Mouse (Mus musculus) E14TG2a.4 (cell line): Measurements from ENCODE around the gene Pacrg.
A peak's percentile ranks its signal among the peaks of the same experiment; 100 is the strongest.

Source experiments
- H3K27me3 ChIP-seq: 2 replicates; pipeline ENCODE4 v1.6.1; 2014; ENCODE audit warnings: low read length, control low read depth; ENCODE audit not compliant: insufficient read depth
- H3K36me3 ChIP-seq: 2 replicates; pipeline ENCODE4 v1.6.1; 2014; ENCODE audit warnings: low read length, control low read depth; ENCODE audit not compliant: insufficient read depth
- H3K4me1 ChIP-seq: replicated peaks from 2 replicates; pipeline ENCODE4 v1.6.1; 2014; ENCODE audit warnings: low read depth, low read length, control low read depth
- H3K4me3 ChIP-seq: replicated peaks from 2 replicates; pipeline ENCODE4 v1.5.1; 2014; ENCODE audit warnings: mild to moderate bottlenecking, low read length
- H3K9me3 ChIP-seq: 2 replicates; pipeline ENCODE4 v1.6.1; 2014; ENCODE audit warnings: low read length, control low read depth
- CTCF ChIP-seq: conservative IDR thresholded peaks from 2 replicates; pipeline ENCODE4 v1.5.1; 2014; ENCODE audit warnings: low read length
- NANOG ChIP-seq: IDR thresholded peaks from 2 replicates; pipeline ENCODE4 v1.6.1; 2014; ENCODE audit warnings: borderline replicate concordance, low read length, mixed read lengths
- POU5F1 ChIP-seq: IDR thresholded peaks from 2 replicates; pipeline ENCODE4 v1.6.1; 2014; ENCODE audit warnings: low read length, borderline replicate concordance

Gene Pacrg

GRCm38 (mm10) chr17:10448417-10448816 is 391.7 kb downstream of the Pacrg start:
- Histone ChIP-seq H3K27me3 (no peaks in the 10 kb centered on the region), H3K4me1 (peaks cover 50% of the 10 kb centered on the region), H3K9me3 (no peaks in the 10 kb centered on the region), H3K36me3 (no peaks in the 10 kb centered on the region), H3K4me3 (no peak overlapping the region)
- no peak for TF ChIP-seq POU5F1
- TF ChIP-seq CTCF, result no peak
- TF ChIP-seq NANOG, result no peak

DNA sequence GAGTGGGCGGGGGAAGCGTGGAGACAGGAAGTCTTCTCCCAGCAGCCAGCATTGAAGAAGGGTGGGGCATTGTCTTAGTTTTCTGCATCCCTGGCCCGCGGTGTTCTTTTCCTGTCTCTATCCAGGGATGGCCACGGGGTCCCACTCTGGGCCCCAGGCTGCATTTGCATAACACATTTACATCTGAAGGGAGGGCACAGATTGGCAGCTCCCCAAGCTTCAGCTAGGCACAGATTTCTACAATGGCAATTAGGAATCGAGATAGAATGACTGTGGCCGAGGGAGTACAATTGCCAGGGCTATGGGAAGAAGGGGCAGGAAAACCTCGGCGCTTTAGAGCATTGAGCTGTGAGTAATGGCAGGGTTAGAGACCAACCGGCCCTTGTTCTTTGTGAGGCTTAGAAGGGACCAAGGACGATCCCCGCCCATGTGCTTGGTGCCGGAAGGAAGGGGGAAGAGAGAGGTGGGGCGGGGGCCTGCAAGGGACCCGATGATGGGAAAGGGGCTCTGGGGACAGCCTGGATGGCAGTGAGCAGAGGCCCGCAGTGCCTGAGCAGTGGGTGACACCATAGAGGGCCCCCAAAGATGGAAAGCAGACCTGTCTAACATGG is 398.5 kb downstream of the Pacrg start:
- no peaks in the 10 kb centered on the region for H3K36me3 ChIP-seq
- H3K4me1 ChIP-seq, result peaks cover 49% of the 10 kb centered on the region
- H3K27me3 ChIP-seq, result no peaks in the 10 kb centered on the region
- H3K9me3 ChIP-seq, result no peaks in the 10 kb centered on the region
- peak overlapping the region; percentile 71 for H3K4me3 ChIP-seq
- TF ChIP-seq POU5F1 (peak; percentile 46; the same call in 1 of the 2 replicates), NANOG (no peak), CTCF (no peak)

DNA sequence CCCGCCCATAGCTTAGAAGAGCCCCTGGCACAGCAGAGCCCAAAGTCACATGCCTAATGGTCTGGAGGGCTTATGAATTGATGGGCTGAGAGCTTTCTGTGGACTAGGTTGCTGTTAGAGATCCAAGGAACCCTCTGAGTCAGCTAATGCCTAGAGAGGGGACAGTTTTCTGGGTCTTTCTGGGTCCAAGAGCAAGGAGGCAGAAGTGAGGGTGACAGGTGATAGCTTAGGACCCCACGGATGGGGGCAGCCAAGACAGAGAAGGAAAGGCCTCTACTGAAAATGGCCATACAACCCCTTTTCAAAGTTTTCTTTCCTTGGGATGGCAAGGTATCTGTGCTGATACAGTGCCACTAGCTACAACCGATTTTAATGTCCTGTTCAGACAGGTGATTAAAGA is 399.1 kb downstream of the Pacrg start:
- no peaks in the 10 kb centered on the region for H3K9me3 ChIP-seq

DNA sequence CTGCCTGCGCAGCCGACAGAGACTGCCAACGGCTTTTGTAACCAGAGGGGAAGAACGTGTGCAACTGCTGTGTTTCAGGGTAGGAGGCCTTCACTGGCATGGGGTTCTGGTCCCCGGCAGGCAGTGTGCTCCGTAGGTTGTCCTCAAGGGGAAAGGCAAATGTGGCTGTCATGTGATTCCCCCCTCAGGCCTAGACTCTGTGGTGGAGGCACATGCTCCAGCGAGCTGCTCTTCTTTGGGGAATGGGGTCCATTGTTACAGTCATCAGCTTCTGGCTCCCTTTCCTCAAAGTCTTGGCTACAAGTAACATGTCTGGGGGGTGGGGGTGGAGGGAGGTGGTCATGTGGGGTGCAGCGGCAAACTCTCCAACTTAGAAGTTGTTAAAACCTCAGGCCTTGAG is 400.3 kb downstream of the Pacrg start:
- H3K36me3 ChIP-seq, result no peaks in the 10 kb centered on the region
- no peaks in the 10 kb centered on the region for H3K9me3 ChIP-seq
- H3K4me3 ChIP-seq, result peak overlapping the region; percentile 35
- no peak for TF ChIP-seq POU5F1
- TF ChIP-seq NANOG, result no peak
- TF ChIP-seq CTCF, result no peak
- peaks cover 65% of the 10 kb centered on the region for H3K4me1 ChIP-seq
- H3K27me3 ChIP-seq, result no peaks in the 10 kb centered on the region

More for the DNA sequence above, 399.1 kb downstream of the Pacrg start:
- Histone ChIP-seq H3K36me3 (no peaks in the 10 kb centered on the region), H3K4me1 (peaks cover 54% of the 10 kb centered on the region), H3K27me3 (no peaks in the 10 kb centered on the region), H3K4me3 (peak overlapping the region; percentile 71)
- TF ChIP-seq POU5F1 (no peak), NANOG (no peak), CTCF (no peak)

GRCm38 (mm10) chr17:10434867-10435266 is 405.2 kb downstream of the Pacrg start:
- Histone ChIP-seq H3K9me3 (no peaks in the 10 kb centered on the region), H3K36me3 (no peaks in the 10 kb centered on the region), H3K27me3 (no peaks in the 10 kb centered on the region), H3K4me1 (peaks cover 83% of the 10 kb centered on the region), H3K4me3 (peak overlapping the region; percentile 43; the same call in 1 of the 2 replicates)
- TF ChIP-seq CTCF (no peak), POU5F1 (no peak), NANOG (no peak)

- TF ChIP-seq NANOG, result peak; percentile 90
- TF ChIP-seq POU5F1, result peak; percentile 69
- TF ChIP-seq CTCF, result no peak
- Histone ChIP-seq H3K36me3 (no peaks in the 10 kb centered on the region), H3K27me3 (no peaks in the 10 kb centered on the region), H3K4me3 (peak overlapping the region; percentile 43; the same call in 1 of the 2 replicates), H3K9me3 (no peaks in the 10 kb centered on the region), H3K4me1 (peaks cover 76% of the 10 kb centered on the region)
Measured at GRCm38 (mm10) chr17:10432525-10433180, 407.5 kb downstream of the Pacrg start.

GRCm38 (mm10) chr17:10431849-10432524 is 408.1 kb downstream of the Pacrg start:
- Histone ChIP-seq H3K36me3 (no peaks in the 10 kb centered on the region), H3K9me3 (no peaks in the 10 kb centered on the region), H3K4me1 (peaks cover 76% of the 10 kb centered on the region), H3K4me3 (peak overlapping the region; percentile 29; the same call in 1 of the 2 replicates), H3K27me3 (no peaks in the 10 kb centered on the region)
- TF ChIP-seq CTCF, result no peak
- TF ChIP-seq NANOG, result no peak; the same call in 1 of the 2 replicates
- TF ChIP-seq POU5F1, result no peak

GRCm38 (mm10) chr17:10430831-10431230 is 409.3 kb downstream of the Pacrg start:
- Histone ChIP-seq H3K4me1 (peaks cover 69% of the 10 kb centered on the region), H3K27me3 (no peaks in the 10 kb centered on the region), H3K4me3 (0 out of 2 replicates have a peak overlapping the region, but pooled peaks have one; percentile 13), H3K36me3 (no peaks in the 10 kb centered on the region), H3K9me3 (no peaks in the 10 kb centered on the region)
- no peak for TF ChIP-seq POU5F1
- no peak for TF ChIP-seq NANOG
- TF ChIP-seq CTCF, result no peak

DNA sequence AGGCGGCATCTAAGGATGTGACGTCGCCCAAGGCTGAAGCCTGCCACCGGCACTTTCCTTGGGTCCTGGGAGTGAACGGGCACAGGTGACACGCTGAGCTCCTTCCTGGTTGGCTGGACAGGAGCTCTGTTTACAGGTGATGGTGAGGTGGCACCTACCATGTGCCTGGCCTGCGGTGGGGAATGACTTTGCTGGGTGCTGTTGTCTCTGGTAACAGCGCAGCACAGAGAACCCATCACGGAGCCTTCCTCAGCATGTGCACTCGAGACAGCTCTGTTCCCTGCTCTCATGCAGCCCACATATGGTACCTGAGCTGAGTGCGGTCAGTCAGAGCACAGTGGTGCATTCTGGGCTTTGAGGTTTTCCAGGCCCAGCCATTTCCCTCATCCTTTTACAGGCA is 410.7 kb downstream of the Pacrg start:
- no peaks in the 10 kb centered on the region for H3K27me3 ChIP-seq
- TF ChIP-seq POU5F1, result no peak
- no peak for TF ChIP-seq NANOG
- no peak for TF ChIP-seq CTCF
- no peaks in the 10 kb centered on the region for H3K36me3 ChIP-seq
- no peaks in the 10 kb centered on the region for H3K9me3 ChIP-seq
- peaks cover 69% of the 10 kb centered on the region for H3K4me1 ChIP-seq
- H3K4me3 ChIP-seq, result 0 out of 2 replicates have a peak overlapping the region, but pooled peaks have one; percentile 7
